Comparison of ENCODE assay signal across 8 mouse cellular contexts in the genomic region with DNA sequence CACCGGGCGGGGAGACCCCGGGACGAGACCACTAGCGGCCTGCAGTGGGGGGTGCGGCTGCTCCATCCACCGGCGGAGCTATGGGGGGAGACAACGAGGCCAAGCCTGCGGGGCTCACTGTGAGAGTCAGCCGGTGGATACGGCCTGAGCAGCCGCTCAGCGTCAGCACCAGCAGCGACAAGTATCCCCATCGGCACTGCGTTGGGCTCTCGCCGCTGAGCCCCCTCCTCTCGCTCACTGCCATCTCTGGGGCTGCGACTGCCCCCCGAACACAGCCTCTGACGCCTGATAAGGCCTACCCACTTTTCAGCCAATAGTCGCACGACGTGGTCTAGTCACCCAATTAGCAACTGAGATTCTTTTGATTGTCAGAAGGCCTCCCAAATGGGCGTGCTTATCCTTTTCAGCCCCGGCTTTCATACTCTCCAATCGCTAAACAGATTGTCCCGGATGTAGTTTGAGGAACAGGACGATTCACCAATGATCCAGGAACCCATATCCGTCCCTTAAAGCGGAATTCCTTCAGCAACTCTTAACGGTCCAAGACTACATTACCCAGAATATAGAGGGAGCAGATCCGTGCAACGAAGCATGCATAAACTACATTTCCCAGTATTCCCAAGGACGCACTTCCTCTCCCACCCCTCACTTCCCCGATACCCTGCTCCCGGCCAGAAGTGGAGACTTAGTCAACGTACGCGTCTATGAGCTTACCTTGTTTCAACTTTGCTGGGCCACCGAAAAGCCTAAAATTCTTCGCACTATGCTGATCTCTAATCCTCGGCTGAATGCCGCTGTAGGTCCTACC. TPM values are rescaled to one million over a fixed set of nuclear protein-coding genes. Genes with fewer than 3 reads are reported as not detected.
A peak's percentile ranks its signal among the peaks of the same experiment; 100 is the strongest.
DNase-seq lines count a peak whose midpoint lies in the region; ATAC-seq and TF ChIP-seq lines count a peak whose summit lies in the region.

No protein-coding gene starts in this region.

- no peaks in the 10 kb centered on the region for H3K27me3 ChIP-seq in CH12.LX (replicated peaks)
- no peaks in the 10 kb centered on the region for H3K27me3 ChIP-seq in forebrain, embryonic 11.5 days (ENCODE audit: control insufficient read depth, insufficient read depth, low read length)
- H3K27me3 ChIP-seq in heart, embryonic 16.5 days (ENCODE audit: control insufficient read depth, insufficient read depth, low read length), result no peaks in the 10 kb centered on the region
- peaks cover 22% of the 10 kb centered on the region for H3K27me3 ChIP-seq in liver, embryonic 15.5 days
- no peaks in the 10 kb centered on the region for H3K27me3 ChIP-seq in neural tube, embryonic 12.5 days (replicated peaks)

- H3K79me2 ChIP-seq in CH12.LX (replicated peaks; ENCODE audit: control insufficient read depth, extremely low read depth, insufficient read depth, poor library complexity, severe bottlenecking), result no peaks in the 10 kb centered on the region; the same call in 1 of the 2 replicates

- H3K9me3 ChIP-seq in CH12.LX (replicated peaks; ENCODE audit: low read length), result no peaks in the 10 kb centered on the region
- no peaks in the 10 kb centered on the region for H3K9me3 ChIP-seq in forebrain, embryonic 11.5 days (ENCODE audit: control insufficient read depth, low read length)
- H3K9me3 ChIP-seq in heart, embryonic 16.5 days (replicated peaks; ENCODE audit: control insufficient read depth, low read length), result no peaks in the 10 kb centered on the region
- H3K9me3 ChIP-seq in liver, embryonic 15.5 days (replicated peaks), result no peaks in the 10 kb centered on the region
- H3K9me3 ChIP-seq in neural tube, embryonic 12.5 days, result no peaks in the 10 kb centered on the region

- peak overlapping the region; percentile 98 for H3K4me2 ChIP-seq in CH12.LX (ENCODE audit: insufficient read depth, low read depth, poor library complexity, severe bottlenecking)
- H3K4me2 ChIP-seq in forebrain, embryonic 11.5 days (ENCODE audit: low read depth, low read length, severe bottlenecking), result peak overlapping the region; percentile 93
- peak overlapping the region; percentile 82 for H3K4me2 ChIP-seq in heart, embryonic 16.5 days (ENCODE audit: low read depth, low read length)
- H3K4me2 ChIP-seq in liver, embryonic 15.5 days, result peak overlapping the region; percentile 77
- H3K4me2 ChIP-seq in neural tube, embryonic 12.5 days (replicated peaks), result peak overlapping the region; percentile 93

- H3K4me1 ChIP-seq in CH12.LX (ENCODE audit: control insufficient read depth in 1 of 2, insufficient read depth in 2 of 2), result peaks cover 16 to 43% of the 10 kb centered on the region in 2 experiments
- peaks cover 13% of the 10 kb centered on the region for H3K4me1 ChIP-seq in forebrain, embryonic 11.5 days (replicated peaks; ENCODE audit: control insufficient read depth, insufficient read depth, low read length)
- H3K4me1 ChIP-seq in heart, embryonic 16.5 days (ENCODE audit: control insufficient read depth, insufficient read depth, low read length), result peaks cover 20% of the 10 kb centered on the region
- peaks cover 46% of the 10 kb centered on the region for H3K4me1 ChIP-seq in liver, embryonic 15.5 days (replicated peaks)
- peaks cover 31% of the 10 kb centered on the region for H3K4me1 ChIP-seq in neural tube, embryonic 12.5 days

- H3K4me3 ChIP-seq in CH12.LX (replicated peaks in 1 of 3; ENCODE audit: low read depth in 2 of 3, low read length in 2 of 3, poor library complexity in 1 of 3), result peak overlapping the region; percentile 78 to 96 (median 87)
- H3K4me3 ChIP-seq in forebrain, embryonic 11.5 days (ENCODE audit: low read depth, low read length), result peak overlapping the region; percentile 56
- peak overlapping the region; percentile 86 for H3K4me3 ChIP-seq in heart, embryonic 16.5 days (ENCODE audit: low read length)
- peak overlapping the region; percentile 70 for H3K4me3 ChIP-seq in liver, embryonic 15.5 days (replicated peaks)
- peak overlapping the region; percentile 57 for H3K4me3 ChIP-seq in neural tube, embryonic 12.5 days

- H3K9ac ChIP-seq in CH12.LX (ENCODE audit: insufficient read depth, low read depth), result peak overlapping the region; percentile 61
- H3K9ac ChIP-seq in forebrain, embryonic 11.5 days (ENCODE audit: low read length), result peak overlapping the region; percentile 86
- peak overlapping the region; percentile 87 for H3K9ac ChIP-seq in heart, embryonic 16.5 days (ENCODE audit: low read length)
- peak overlapping the region; percentile 64 for H3K9ac ChIP-seq in liver, embryonic 15.5 days
- H3K9ac ChIP-seq in neural tube, embryonic 12.5 days, result peak overlapping the region; percentile 70

- TF ChIP-seq RAD21 in CH12.LX (IDR thresholded peaks at IDR 0.05; ENCODE audit: low read depth, low read length), result no peak

- TF ChIP-seq POLR2A in CH12.LX (IDR thresholded peaks at IDR 0.05; ENCODE audit: low read depth, low read length), result peak; percentile 64

- peak; percentile 99 for DNase-seq in CH12.LX (ENCODE audit: extremely low read depth)
- peak; percentile 96 for DNase-seq in c-Kit-positive CD71-positive TER-119-negative erythroid progenitor cells, embryonic 14.5 days (ENCODE audit: low read depth)
- peak; percentile 93 for DNase-seq in forebrain, embryonic 11.5 days (ENCODE audit: low spot score)
- peak; percentile 88 to 98 for DNase-seq in kidney, postnatal 36 days
- DNase-seq in telencephalon, adult 2 months (ENCODE audit: low read depth, low spot score), result peak; percentile 100

- peak; percentile 91 for ATAC-seq in forebrain, embryonic 11.5 days (replicated peaks; ENCODE audit: low FRiP score)
- peak; percentile 88 for ATAC-seq in heart, embryonic 16.5 days (replicated peaks; ENCODE audit: extremely low read depth, insufficient read depth, low FRiP score)
- ATAC-seq in liver, embryonic 15.5 days (ENCODE audit: insufficient read depth), result peak; percentile 86
- ATAC-seq in neural tube, embryonic 12.5 days (ENCODE audit: low FRiP score, low read depth), result peak; percentile 93

- dilution Hi-C loops in CH12.LX (cut with MboI; ENCODE audit: extremely low pct_ligation_motif_present, extremely low pct_unique_long_range_greater_than_20kb, low sequenced_read_pairs), result no loop called here

- TF ChIP-seq CTCF in CH12.LX (conservative IDR thresholded peaks at IDR 0.05 in 1 of 2, IDR thresholded peaks at IDR 0.05 in 1 of 2; ENCODE audit: low read depth in 2 of 2, low read length in 2 of 2), result no peak

- H3K27ac ChIP-seq in CH12.LX (ENCODE audit: insufficient read depth, low read depth), result peak overlapping the region; percentile 85
- H3K27ac ChIP-seq in forebrain, embryonic 11.5 days (ENCODE audit: low read depth, low read length), result peak overlapping the region; percentile 89
- peak overlapping the region; percentile 95 for H3K27ac ChIP-seq in heart, embryonic 16.5 days (ENCODE audit: low read length)
- peak overlapping the region; percentile 85 for H3K27ac ChIP-seq in liver, embryonic 15.5 days (replicated peaks)
- peak overlapping the region; percentile 92 for H3K27ac ChIP-seq in neural tube, embryonic 12.5 days

- peaks cover 28 to 48% of the 10 kb centered on the region in 2 experiments for H3K36me3 ChIP-seq in CH12.LX (replicated peaks in 1 of 2; ENCODE audit: control insufficient read depth in 1 of 2, insufficient read depth in 1 of 2, low read length in 1 of 2)
- H3K36me3 ChIP-seq in forebrain, embryonic 11.5 days (ENCODE audit: control insufficient read depth, insufficient read depth, low read length), result no peaks in the 10 kb centered on the region
- H3K36me3 ChIP-seq in heart, embryonic 16.5 days (ENCODE audit: control insufficient read depth, insufficient read depth), result peaks cover 10% of the 10 kb centered on the region
- peaks cover 11% of the 10 kb centered on the region; the same call in 1 of the 2 replicates for H3K36me3 ChIP-seq in liver, embryonic 15.5 days (replicated peaks)
- peaks cover 10% of the 10 kb centered on the region for H3K36me3 ChIP-seq in neural tube, embryonic 12.5 days

- under 1% methylated on average over 46 of the region's 46 CpGs for WGBS in forebrain, embryonic 11.5 days
- under 1% methylated on average over 46 of the region's 46 CpGs for WGBS in heart, embryonic 16.5 days
- WGBS in liver, embryonic 15.5 days (ENCODE audit: insufficient replicate concordance), result under 1% methylated on average over 46 of the region's 46 CpGs
- under 1% methylated on average over 46 of the region's 46 CpGs for WGBS in neural tube, embryonic 12.5 days

- no peak for TF ChIP-seq EP300 in CH12.LX (IDR thresholded peaks at IDR 0.05; ENCODE audit: low read length)

- in situ Hi-C loops in CH12.LX (cut with MboI; ENCODE audit: low pct_ligation_motif_present, low pct_unique_long_range_greater_than_20kb, low sequenced_read_pairs), result loop anchor here (10.0 kb wide), 1 partner anchor 87 kb away; no protein-coding TSS in a partner anchor

RNA-seq across cellular contexts. Expression of gene Gpr108, which starts 0.6 kb away (rescaled TPM):
- 23.6 and 32.0 TPM in 2 replicates for total RNA-seq in CH12.LX (2012; rRNA removed)
- 17.4 and 20.2 TPM in 2 replicates for total RNA-seq in CH12.LX (2014; rRNA removed)
- 25.0 and 26.0 TPM in 2 replicates for polyA plus RNA-seq in CH12.LX (2012; ENCODE audit: insufficient read length, low read depth)
- polyA plus RNA-seq in forebrain, embryonic 11.5 days (2014; fragmentation: Nextera tagmentation; extraction: Ambion mirVana), result 22.3 and 22.8 TPM in 2 replicates
- 28.9 and 30.3 TPM in 2 replicates for polyA plus RNA-seq in heart, embryonic 16.5 days (2015; fragmentation: Nextera tagmentation; extraction: Ambion mirVana)
- 11.9 and 12.0 TPM in 2 replicates for polyA plus RNA-seq in liver, embryonic 15.5 days (2015; fragmentation: Nextera tagmentation; extraction: Ambion mirVana)
- 24.2 and 24.3 TPM in 2 replicates for polyA plus RNA-seq in neural tube, embryonic 12.5 days (2016; fragmentation: Nextera tagmentation; extraction: Ambion mirVana)

RNA-seq across cellular contexts. Expression of gene Trip10, which starts 1.7 kb away (rescaled TPM):
- total RNA-seq in CH12.LX (2012; rRNA removed) (22.9 and 25.2 TPM in 2 replicates), CH12.LX (2014; rRNA removed) (21.5 and 22.1 TPM in 2 replicates)
- 40.0 and 44.6 TPM in 2 replicates for polyA plus RNA-seq in CH12.LX (2012; ENCODE audit: insufficient read length, low read depth)
- 31.1 and 32.5 TPM in 2 replicates for polyA plus RNA-seq in forebrain, embryonic 11.5 days (2014; fragmentation: Nextera tagmentation; extraction: Ambion mirVana)
- polyA plus RNA-seq in heart, embryonic 16.5 days (2015; fragmentation: Nextera tagmentation; extraction: Ambion mirVana), result 47.8 TPM in 2 replicates
- polyA plus RNA-seq in liver, embryonic 15.5 days (2015; fragmentation: Nextera tagmentation; extraction: Ambion mirVana), result 8.1 and 9.8 TPM in 2 replicates
- 19.7 and 20.6 TPM in 2 replicates for polyA plus RNA-seq in neural tube, embryonic 12.5 days (2016; fragmentation: Nextera tagmentation; extraction: Ambion mirVana)

RNA-seq across cellular contexts. Expression of gene C3, which starts 19.7 kb away (rescaled TPM):
- 2.5 and 5.4 TPM in 2 replicates for total RNA-seq in CH12.LX (2012; rRNA removed)
- total RNA-seq in CH12.LX (2014; rRNA removed), result 1.4 and 3.9 TPM in 2 replicates
- polyA plus RNA-seq in CH12.LX (2012; ENCODE audit: insufficient read length, low read depth), result 1.2 and 1.5 TPM in 2 replicates
- polyA plus RNA-seq in forebrain, embryonic 11.5 days (2014; fragmentation: Nextera tagmentation; extraction: Ambion mirVana), result not detected in 2 replicates
- polyA plus RNA-seq in heart, embryonic 16.5 days (2015; fragmentation: Nextera tagmentation; extraction: Ambion mirVana), result 3.5 and 6.3 TPM in 2 replicates
- 369 and 468 TPM in 2 replicates for polyA plus RNA-seq in liver, embryonic 15.5 days (2015; fragmentation: Nextera tagmentation; extraction: Ambion mirVana)
- polyA plus RNA-seq in neural tube, embryonic 12.5 days (2016; fragmentation: Nextera tagmentation; extraction: Ambion mirVana), result 0.68 and 0.97 TPM in 2 replicates

RNA-seq across cellular contexts. Expression of gene Vav1, which starts 31.3 kb away (rescaled TPM):
- 84.3 and 108 TPM in 2 replicates for total RNA-seq in CH12.LX (2012; rRNA removed)
- 60.3 and 66.7 TPM in 2 replicates for total RNA-seq in CH12.LX (2014; rRNA removed)
- 90.9 and 99.8 TPM in 2 replicates for polyA plus RNA-seq in CH12.LX (2012; ENCODE audit: insufficient read length, low read depth)
- 1.4 TPM in 2 replicates for polyA plus RNA-seq in forebrain, embryonic 11.5 days (2014; fragmentation: Nextera tagmentation; extraction: Ambion mirVana)
- 6.6 and 13.5 TPM in 2 replicates for polyA plus RNA-seq in heart, embryonic 16.5 days (2015; fragmentation: Nextera tagmentation; extraction: Ambion mirVana)
- polyA plus RNA-seq in liver, embryonic 15.5 days (2015; fragmentation: Nextera tagmentation; extraction: Ambion mirVana), result 13.8 and 14.5 TPM in 2 replicates
- polyA plus RNA-seq in neural tube, embryonic 12.5 days (2016; fragmentation: Nextera tagmentation; extraction: Ambion mirVana), result 1.8 and 2.0 TPM in 2 replicates

RNA-seq across cellular contexts. Expression of gene Tnfsf14, which starts 53.6 kb away (rescaled TPM):
- total RNA-seq in CH12.LX (2012; rRNA removed) (14.6 and 18.1 TPM in 2 replicates), CH12.LX (2014; rRNA removed) (13.6 and 15.4 TPM in 2 replicates)
- polyA plus RNA-seq in CH12.LX (2012; ENCODE audit: insufficient read length, low read depth), result 10.6 and 12.7 TPM in 2 replicates
- polyA plus RNA-seq in forebrain, embryonic 11.5 days (2014; fragmentation: Nextera tagmentation; extraction: Ambion mirVana), result 0.13 and 0.19 TPM in 2 replicates
- 0.29 and 0.58 TPM in 2 replicates for polyA plus RNA-seq in heart, embryonic 16.5 days (2015; fragmentation: Nextera tagmentation; extraction: Ambion mirVana)
- polyA plus RNA-seq in liver, embryonic 15.5 days (2015; fragmentation: Nextera tagmentation; extraction: Ambion mirVana), result 1.3 and 1.4 TPM in 2 replicates
- 0.10 and 0.28 TPM in 2 replicates for polyA plus RNA-seq in neural tube, embryonic 12.5 days (2016; fragmentation: Nextera tagmentation; extraction: Ambion mirVana)

Comparison
In these comparisons a context has a peak if more than half of its experiments do, and no peak if none do; other contexts are left out.
1. Peak in every context shown above with its lines: DNase-seq, ATAC-seq, H3K4me3 ChIP-seq and H3K27ac ChIP-seq.
2. RNA of gene C3, which starts 19.7 kb away (polyA plus RNA-seq): 369 to 468 TPM in liver, embryonic 15.5 days; 3.5 to 6.3 TPM in heart, embryonic 16.5 days, 1.2 to 1.5 TPM in CH12.LX, 0.68 to 0.97 TPM in neural tube, embryonic 12.5 days and not detected in forebrain, embryonic 11.5 days; every median in the first group is over 10 times any median in the second.